Mouse (Mus musculus): ENCODE results near the gene Olfr1426. TPM values are rescaled to one million over a fixed set of nuclear protein-coding genes. Genes with fewer than 3 reads are reported as not detected.

Olfr1426 gene
- polyA plus RNA-seq, 2 experiments = not detected

DNA sequence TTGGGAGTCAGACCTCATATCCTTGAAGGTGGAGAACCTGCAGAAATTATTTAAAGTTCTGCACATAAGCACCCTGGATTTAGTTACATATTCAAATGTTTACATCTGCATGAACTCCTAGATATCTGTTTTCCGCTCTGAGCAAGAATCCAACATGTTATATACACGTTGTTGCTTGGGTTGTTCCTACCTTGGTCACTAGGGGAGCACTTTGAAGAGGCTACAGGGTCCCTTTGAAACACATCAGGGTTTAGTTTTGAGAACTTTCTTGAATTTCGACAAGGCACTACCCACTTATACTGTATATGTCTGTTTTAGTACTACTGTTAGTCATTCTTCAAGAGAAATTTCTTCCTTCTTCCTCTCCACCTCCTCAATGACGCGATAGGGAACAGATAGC is 48.6 kb downstream of the Olfr1426 start:
- no peaks in the 10 kb centered on the region for H3K27me3 ChIP-seq (ENCODE audit: control insufficient read depth, insufficient read depth, low read length)
- no peak for ATAC-seq (ENCODE audit: insufficient read depth)
- WGBS (ENCODE audit: insufficient replicate concordance) = 70% methylated on average over 5 of the region's 5 CpGs
- TF ChIP-seq CTCF (IDR thresholded peaks at IDR 0.05; ENCODE audit: low read depth) (no peak), EP300 (IDR thresholded peaks at IDR 0.05; ENCODE audit: low read depth) (no peak)
- H3K9ac ChIP-seq (replicated peaks) = no peak overlapping the region
- no peak overlapping the region for H3K27ac ChIP-seq
- H3K4me2 ChIP-seq (ENCODE audit: low read depth) = no peak overlapping the region
- H3K4me1 ChIP-seq (replicated peaks; ENCODE audit: control insufficient read depth in 2 of 2, insufficient read depth in 2 of 2, low read length in 1 of 2) = no peaks in the 10 kb centered on the region
- no peaks in the 10 kb centered on the region for H3K36me3 ChIP-seq (replicated peaks; ENCODE audit: control insufficient read depth, insufficient read depth, low read depth)
- H3K4me3 ChIP-seq (ENCODE audit: insufficient read depth in 1 of 2, low read depth in 2 of 2, low read length in 2 of 2) = no peak overlapping the region
- DNase-seq (ENCODE audit: low read depth in 3 of 3, low spot score in 3 of 3) = no peak
- H3K9me3 ChIP-seq (ENCODE audit: control insufficient read depth, low read length) = no peaks in the 10 kb centered on the region

GRCm38 (mm10) chr19:12041217-12041616 is 50.6 kb downstream of the Olfr1426 start, which contains the start of gene Olfr1423:
Gene Olfr1423 (minus strand): TSS chr19:12041317.
- Histone ChIP-seq H3K27ac (no peak within 1 kb of the TSS), H3K4me3 (ENCODE audit: insufficient read depth in 1 of 2, low read depth in 2 of 2, low read length in 2 of 2) (no peak within 1 kb of the TSS), H3K4me1 (replicated peaks; ENCODE audit: control insufficient read depth in 2 of 2, insufficient read depth in 2 of 2, low read length in 1 of 2) (no peaks in the 10 kb centered on the region), H3K9me3 (ENCODE audit: control insufficient read depth, low read length) (no peaks in the 10 kb centered on the region), H3K36me3 (replicated peaks; ENCODE audit: control insufficient read depth, insufficient read depth, low read depth) (no peaks in the 10 kb centered on the region), H3K9ac (replicated peaks) (no peak within 1 kb of the TSS), H3K27me3 (ENCODE audit: control insufficient read depth, insufficient read depth, low read length) (no peaks in the 10 kb centered on the region), H3K4me2 (ENCODE audit: low read depth) (no peak within 1 kb of the TSS)
- TF ChIP-seq CTCF (IDR thresholded peaks at IDR 0.05; ENCODE audit: low read depth) (no peak), EP300 (IDR thresholded peaks at IDR 0.05; ENCODE audit: low read depth) (no peak)
- DNase-seq (ENCODE audit: low read depth in 3 of 3, low spot score in 3 of 3) = no peak
- ATAC-seq (ENCODE audit: insufficient read depth) = no peak
- 50% methylated on average over 2 of the region's 2 CpGs for WGBS (ENCODE audit: insufficient replicate concordance)

- Histone ChIP-seq H3K27ac (no peak overlapping the region), H3K27me3 (ENCODE audit: control insufficient read depth, insufficient read depth, low read length) (no peaks in the 10 kb centered on the region), H3K4me3 (ENCODE audit: insufficient read depth in 1 of 2, low read depth in 2 of 2, low read length in 2 of 2) (no peak overlapping the region), H3K36me3 (replicated peaks; ENCODE audit: control insufficient read depth, insufficient read depth, low read depth) (no peaks in the 10 kb centered on the region), H3K4me2 (ENCODE audit: low read depth) (no peak overlapping the region), H3K4me1 (replicated peaks; ENCODE audit: control insufficient read depth in 2 of 2, insufficient read depth in 2 of 2, low read length in 1 of 2) (no peaks in the 10 kb centered on the region), H3K9ac (replicated peaks) (no peak overlapping the region), H3K9me3 (ENCODE audit: control insufficient read depth, low read length) (no peaks in the 10 kb centered on the region)
- no peak for TF ChIP-seq CTCF (IDR thresholded peaks at IDR 0.05; ENCODE audit: low read depth)
- no peak for TF ChIP-seq EP300 (IDR thresholded peaks at IDR 0.05; ENCODE audit: low read depth)
- DNase-seq (ENCODE audit: low read depth in 3 of 3, low spot score in 3 of 3) (no peak), ATAC-seq (ENCODE audit: insufficient read depth) (no peak)
These were observed 54.1 kb downstream of the Olfr1426 start for GRCm38 (mm10) chr19:12037727-12038126.

Other genes with a start within 250 kb of the Olfr1426 start
- not detected in 2 replicates for gene Olfr1418, start 230.9 kb downstream of the Olfr1426 start, polyA plus RNA-seq (2012; rRNA removed)
- gene Olfr1418, start 230.9 kb downstream of the Olfr1426 start, polyA plus RNA-seq (2014; fragmentation: Nextera tagmentation; extraction: Ambion mirVana) = not detected in 2 replicates
- gene Olfr1419, start 216.9 kb downstream of the Olfr1426 start, polyA plus RNA-seq (2012; rRNA removed) = not detected in 2 replicates
- gene Olfr1419, start 216.9 kb downstream of the Olfr1426 start, polyA plus RNA-seq (2014; fragmentation: Nextera tagmentation; extraction: Ambion mirVana) = not detected in 2 replicates
- not detected in 2 replicates for gene Olfr1420, start 205.4 kb downstream of the Olfr1426 start, polyA plus RNA-seq (2012; rRNA removed)
- gene Olfr1420, start 205.4 kb downstream of the Olfr1426 start, polyA plus RNA-seq (2014; fragmentation: Nextera tagmentation; extraction: Ambion mirVana) = not detected in 2 replicates
- 8.0 and 8.7 TPM in 2 replicates for gene Patl1, start 179.6 kb downstream of the Olfr1426 start, polyA plus RNA-seq (2012; rRNA removed)
- gene Patl1, start 179.6 kb downstream of the Olfr1426 start, polyA plus RNA-seq (2014; fragmentation: Nextera tagmentation; extraction: Ambion mirVana) = 6.0 and 7.1 TPM in 2 replicates
- 8.2 and 11.7 TPM in 2 replicates for gene Osbp, start 126.1 kb downstream of the Olfr1426 start, polyA plus RNA-seq (2012; rRNA removed)
- gene Osbp, start 126.1 kb downstream of the Olfr1426 start, polyA plus RNA-seq (2014; fragmentation: Nextera tagmentation; extraction: Ambion mirVana) = 3.9 and 5.0 TPM in 2 replicates
- gene Olfr1423, start 50.7 kb downstream of the Olfr1426 start, polyA plus RNA-seq (2012; rRNA removed) = not detected in 2 replicates
- not detected in 2 replicates for gene Olfr1423, start 50.7 kb downstream of the Olfr1426 start, polyA plus RNA-seq (2014; fragmentation: Nextera tagmentation; extraction: Ambion mirVana)
- not detected in 2 replicates for gene Olfr1424, start 29.3 kb downstream of the Olfr1426 start, polyA plus RNA-seq (2012; rRNA removed)
- gene Olfr1424, start 29.3 kb downstream of the Olfr1426 start, polyA plus RNA-seq (2014; fragmentation: Nextera tagmentation; extraction: Ambion mirVana) = not detected in 2 replicates
- gene Olfr1425, start 14.3 kb downstream of the Olfr1426 start, polyA plus RNA-seq (2012; rRNA removed) = not detected in 2 replicates
- not detected in 2 replicates for gene Olfr1425, start 14.3 kb downstream of the Olfr1426 start, polyA plus RNA-seq (2014; fragmentation: Nextera tagmentation; extraction: Ambion mirVana)
- gene Olfr1427, start 11.3 kb upstream of the Olfr1426 start, polyA plus RNA-seq (2012; rRNA removed) = not detected in 2 replicates
- not detected in 2 replicates for gene Olfr1427, start 11.3 kb upstream of the Olfr1426 start, polyA plus RNA-seq (2014; fragmentation: Nextera tagmentation; extraction: Ambion mirVana)
- gene Olfr1428, start 23.9 kb upstream of the Olfr1426 start, polyA plus RNA-seq (2012; rRNA removed) = not detected in 2 replicates
- not detected in 2 replicates for gene Olfr1428, start 23.9 kb upstream of the Olfr1426 start, polyA plus RNA-seq (2014; fragmentation: Nextera tagmentation; extraction: Ambion mirVana)
- gene Olfr76, start 31.2 kb upstream of the Olfr1426 start, polyA plus RNA-seq (2012; rRNA removed) = not detected in 2 replicates
- not detected in 2 replicates for gene Olfr76, start 31.2 kb upstream of the Olfr1426 start, polyA plus RNA-seq (2014; fragmentation: Nextera tagmentation; extraction: Ambion mirVana)
- gene Olfr1555-ps1, start 78.1 kb upstream of the Olfr1426 start, polyA plus RNA-seq (2012; rRNA removed) = not detected in 2 replicates
- gene Olfr1555-ps1, start 78.1 kb upstream of the Olfr1426 start, polyA plus RNA-seq (2014; fragmentation: Nextera tagmentation; extraction: Ambion mirVana) = not detected in 2 replicates
- gene Olfr1431, start 108.6 kb upstream of the Olfr1426 start, polyA plus RNA-seq (2012; rRNA removed) = not detected in 2 replicates
- gene Olfr1431, start 108.6 kb upstream of the Olfr1426 start, polyA plus RNA-seq (2014; fragmentation: Nextera tagmentation; extraction: Ambion mirVana) = not detected in 2 replicates
- not detected in 2 replicates for gene Olfr1432, start 140.6 kb upstream of the Olfr1426 start, polyA plus RNA-seq (2012; rRNA removed)
- gene Olfr1432, start 140.6 kb upstream of the Olfr1426 start, polyA plus RNA-seq (2014; fragmentation: Nextera tagmentation; extraction: Ambion mirVana) = not detected in 2 replicates
- gene Olfr262, start 149.6 kb upstream of the Olfr1426 start, polyA plus RNA-seq (2012; rRNA removed) = not detected in 2 replicates
- gene Olfr262, start 149.6 kb upstream of the Olfr1426 start, polyA plus RNA-seq (2014; fragmentation: Nextera tagmentation; extraction: Ambion mirVana) = not detected in 2 replicates
- gene Olfr235, start 169.0 kb upstream of the Olfr1426 start, polyA plus RNA-seq (2012; rRNA removed) = not detected in 2 replicates
- not detected in 2 replicates for gene Olfr235, start 169.0 kb upstream of the Olfr1426 start, polyA plus RNA-seq (2014; fragmentation: Nextera tagmentation; extraction: Ambion mirVana)
- gene Olfr1434, start 187.8 kb upstream of the Olfr1426 start, polyA plus RNA-seq (2012; rRNA removed) = not detected in 2 replicates
- not detected in 2 replicates for gene Olfr1434, start 187.8 kb upstream of the Olfr1426 start, polyA plus RNA-seq (2014; fragmentation: Nextera tagmentation; extraction: Ambion mirVana)
- not detected in 2 replicates for gene Olfr1436, start 207.1 kb upstream of the Olfr1426 start, polyA plus RNA-seq (2012; rRNA removed)
- gene Olfr1436, start 207.1 kb upstream of the Olfr1426 start, polyA plus RNA-seq (2014; fragmentation: Nextera tagmentation; extraction: Ambion mirVana) = not detected in 2 replicates
- not detected in 2 replicates for gene Olfr1437, start 233.1 kb upstream of the Olfr1426 start, polyA plus RNA-seq (2012; rRNA removed)
- not detected in 2 replicates for gene Olfr1437, start 233.1 kb upstream of the Olfr1426 start, polyA plus RNA-seq (2014; fragmentation: Nextera tagmentation; extraction: Ambion mirVana)
- not detected in 2 replicates for gene Olfr1438-ps1, start 243.9 kb upstream of the Olfr1426 start, polyA plus RNA-seq (2012; rRNA removed)
- not detected in 2 replicates for gene Olfr1438-ps1, start 243.9 kb upstream of the Olfr1426 start, polyA plus RNA-seq (2014; fragmentation: Nextera tagmentation; extraction: Ambion mirVana)